Mouse (Mus musculus) C2C12 (cell line): Measurements from ENCODE around the gene Large2. TPM values are rescaled to one million over a fixed set of nuclear protein-coding genes. Genes with fewer than 3 reads are reported as not detected.

Source experiments
- H3K27me3 ChIP-seq: one replicate; pipeline ENCODE4 v1.6.1; 2011; ENCODE audit not compliant: control insufficient read depth, insufficient read depth, insufficient read length
- H3K36me3 ChIP-seq: one replicate; pipeline ENCODE4 v1.6.1; 2011; ENCODE audit not compliant: control insufficient read depth, insufficient read depth
- H3K4me3 ChIP-seq: one replicate; pipeline ENCODE4 v1.5.1; 2011; ENCODE audit warnings: mild to moderate bottlenecking, control low read depth; ENCODE audit not compliant: poor library complexity, insufficient read depth, severe bottlenecking
- H3K79me2 ChIP-seq: one replicate; pipeline ENCODE4 v1.6.1; 2011; ENCODE audit not compliant: control insufficient read depth, insufficient read depth
- H3K79me3 ChIP-seq: one replicate; pipeline ENCODE4 v1.6.1; 2011; ENCODE audit warnings: low read depth, control low read depth
- H3ac ChIP-seq: one replicate; pipeline ENCODE3; 2011; ENCODE audit warnings: low read depth; ENCODE audit not compliant: control insufficient read depth, insufficient read length
- CEBPB ChIP-seq: IDR thresholded peaks from one replicate; pipeline ENCODE4 v1.6.1; 2011; ENCODE audit warnings: low read depth, mild to moderate bottlenecking, control low read depth, moderate library complexity
- CTCF ChIP-seq: IDR thresholded peaks from one replicate; pipeline ENCODE4 v1.5.1; 2011; ENCODE audit not compliant: control insufficient read depth, insufficient read depth, insufficient read length
- FOSL1 ChIP-seq: IDR thresholded peaks from one replicate; pipeline ENCODE4 v1.8.0; 2011; ENCODE audit warnings: mild to moderate bottlenecking, low read length; ENCODE audit not compliant: poor library complexity, insufficient read depth, severe bottlenecking
- MAX ChIP-seq: IDR thresholded peaks from one replicate; pipeline ENCODE4 v1.6.1; 2011; ENCODE audit warnings: mild to moderate bottlenecking, control low read depth
- MYOD1 ChIP-seq: IDR thresholded peaks from one replicate; pipeline ENCODE4 v1.6.1; 2011; ENCODE audit warnings: low read depth; ENCODE audit not compliant: control insufficient read depth, insufficient read length
- MYOG ChIP-seq: IDR thresholded peaks from one replicate; pipeline ENCODE4 v1.6.1; 2011; ENCODE audit not compliant: control insufficient read depth, insufficient read length; ENCODE audit errors: extremely low read depth
- USF1 ChIP-seq: IDR thresholded peaks from one replicate; pipeline ENCODE4 v1.6.1; 2011; ENCODE audit warnings: low read depth, mild to moderate bottlenecking, control low read depth, moderate library complexity
- polyA plus RNA-seq: library from polyadenylated mRNA; unstranded; fragments of >200 nt; fragmentation: generic; extraction: Trizol; gene quantifications from one replicate; pipeline ENCODE4 v1.2.1, GENCODE M21; 2012; ENCODE audit warnings: missing spikeins

Large2 gene
- polyA plus RNA-seq, 1 experiment: 0.13 TPM

DNA sequence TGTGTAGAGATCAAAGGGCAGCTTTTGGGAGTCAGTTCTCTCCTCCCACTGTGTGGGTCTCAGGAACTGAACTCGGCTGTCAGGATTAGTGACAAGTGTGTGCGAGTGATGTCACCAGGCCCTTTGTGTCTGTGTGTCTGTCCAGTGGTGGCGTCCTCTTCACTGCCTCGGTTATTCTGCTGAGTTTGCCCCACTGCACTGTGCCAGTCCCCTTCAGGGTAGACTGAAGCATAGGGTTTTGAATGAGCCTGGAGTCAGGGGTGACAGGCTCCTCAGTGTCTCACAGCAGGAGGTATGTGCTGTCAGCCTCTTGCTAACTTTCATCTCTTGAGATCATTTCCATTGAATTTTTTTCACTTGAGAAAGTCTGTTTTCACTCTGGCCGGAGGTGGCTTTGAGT lies 21.3 kb downstream of the Large2 start:
- H3K27me3 ChIP-seq: no peaks in the 10 kb centered on the region
- TF ChIP-seq MYOG (no peak), FOSL1 (no peak), MAX (no peak), CTCF (no peak), CEBPB (no peak), MYOD1 (no peak), USF1 (no peak)

GRCm38 (mm10) chr2:92350686-92351085 lies 24.0 kb downstream of the Large2 start:
- Histone ChIP-seq H3K79me3 (no peaks in the 10 kb centered on the region), H3K36me3 (peaks cover 10% of the 10 kb centered on the region), H3K27me3 (no peaks in the 10 kb centered on the region), H3ac (no peak overlapping the region), H3K79me2 (no peaks in the 10 kb centered on the region), H3K4me3 (no peak overlapping the region)
- TF ChIP-seq MYOD1: no peak
- TF ChIP-seq FOSL1: no peak
- no peak for TF ChIP-seq USF1
- TF ChIP-seq CEBPB: no peak
- no peak for TF ChIP-seq MAX
- TF ChIP-seq MYOG: no peak

More for the DNA sequence above, 21.3 kb downstream of the Large2 start:
- Histone ChIP-seq H3ac (no peak overlapping the region), H3K79me2 (no peaks in the 10 kb centered on the region), H3K79me3 (no peaks in the 10 kb centered on the region), H3K36me3 (peaks cover 14% of the 10 kb centered on the region), H3K4me3 (no peak overlapping the region)

DNA sequence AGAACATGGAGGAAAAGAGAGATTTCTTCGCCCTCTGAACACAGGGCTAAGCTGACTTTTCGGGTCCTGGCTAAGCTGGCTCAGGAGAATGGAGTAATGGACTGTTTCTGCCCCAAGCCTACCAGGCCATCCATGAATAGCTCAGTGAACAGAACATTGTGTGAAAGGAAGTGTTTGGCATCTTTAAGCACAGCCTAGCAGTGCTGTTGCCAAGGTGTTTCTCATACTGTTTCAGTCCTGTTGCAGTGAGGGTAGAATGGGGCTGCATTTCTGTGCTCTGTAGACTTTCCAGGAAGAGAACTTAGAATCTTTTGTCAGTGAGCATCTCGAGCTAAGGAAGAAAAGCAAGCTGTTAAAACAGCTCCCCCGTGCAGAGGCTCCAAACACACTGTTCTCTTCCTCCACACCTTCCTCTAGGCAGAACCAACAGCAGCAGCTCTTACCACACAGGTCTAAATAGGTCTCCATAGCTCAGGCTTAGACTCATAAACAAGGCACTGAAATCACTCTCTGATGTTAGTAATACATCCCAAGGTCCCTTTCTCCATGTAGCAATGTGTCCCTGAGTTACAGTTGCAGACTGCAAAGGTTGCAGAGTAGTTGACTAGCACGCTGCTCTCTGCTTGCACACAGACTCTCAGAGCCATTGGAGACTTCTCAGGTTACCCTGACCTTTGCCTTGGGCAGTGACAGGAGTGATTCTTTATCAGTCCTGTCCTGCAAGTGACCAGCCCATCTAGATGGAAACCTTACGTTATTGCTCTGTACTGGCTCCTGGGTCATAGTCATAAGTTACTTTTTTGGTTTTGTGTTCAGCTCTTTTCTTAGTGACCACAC lies 24.9 kb downstream of the Large2 start:
- H3ac ChIP-seq: no peak overlapping the region
- no peak overlapping the region for H3K4me3 ChIP-seq
- no peaks in the 10 kb centered on the region for H3K79me2 ChIP-seq
- peaks cover 10% of the 10 kb centered on the region for H3K36me3 ChIP-seq
- no peaks in the 10 kb centered on the region for H3K79me3 ChIP-seq
- H3K27me3 ChIP-seq: no peaks in the 10 kb centered on the region
- TF ChIP-seq MAX (no peak), USF1 (no peak), MYOG (no peak), CEBPB (no peak), FOSL1 (no peak), MYOD1 (no peak), CTCF (no peak)

GRCm38 (mm10) chr2:92347191-92347590 lies 27.5 kb downstream of the Large2 start:
- H3ac ChIP-seq: no peak overlapping the region
- TF ChIP-seq MYOD1 (no peak), FOSL1 (no peak), USF1 (no peak), MYOG (no peak), CTCF (no peak), MAX (no peak), CEBPB (no peak)
- H3K79me3 ChIP-seq: no peaks in the 10 kb centered on the region
- H3K27me3 ChIP-seq: no peaks in the 10 kb centered on the region
- no peaks in the 10 kb centered on the region for H3K79me2 ChIP-seq
- H3K4me3 ChIP-seq: no peak overlapping the region
- peaks cover 10% of the 10 kb centered on the region for H3K36me3 ChIP-seq

- Histone ChIP-seq H3K4me3 (no peak overlapping the region), H3K79me3 (no peaks in the 10 kb centered on the region), H3K27me3 (no peaks in the 10 kb centered on the region), H3ac (no peak overlapping the region), H3K79me2 (no peaks in the 10 kb centered on the region), H3K36me3 (peaks cover 3% of the 10 kb centered on the region)
- no peak for TF ChIP-seq CEBPB
These were observed 32.3 kb downstream of the Large2 start for GRCm38 (mm10) chr2:92342418-92342817.

GRCm38 (mm10) chr2:92331871-92332270 lies 42.8 kb downstream of the Large2 start:
- H3ac ChIP-seq: no peak overlapping the region
- no peaks in the 10 kb centered on the region for H3K79me3 ChIP-seq
- TF ChIP-seq CTCF (no peak), USF1 (no peak), FOSL1 (no peak), CEBPB (no peak), MYOG (no peak), MYOD1 (no peak), MAX (no peak)
- H3K27me3 ChIP-seq: no peaks in the 10 kb centered on the region
- peaks cover 22% of the 10 kb centered on the region for H3K36me3 ChIP-seq
- H3K4me3 ChIP-seq: no peak overlapping the region
- no peaks in the 10 kb centered on the region for H3K79me2 ChIP-seq
